Mouse (Mus musculus): ENCODE measurements around the gene Pym1.

GRCm38 (mm10) chr10:128731002-128731433 lies 16.7 kb upstream of the Pym1 start:
- no peak for TF ChIP-seq GATA1 (IDR thresholded peaks at IDR 0.05; ENCODE audit: low read length)
- no peak for TF ChIP-seq TAL1 (IDR thresholded peaks at IDR 0.05; ENCODE audit: low read length)
